Mouse (Mus musculus) erythroblast, embryonic 14.5 days (primary cell): Measurements from ENCODE around the gene Rbfox2. TPM values are rescaled to one million over a fixed set of nuclear protein-coding genes. Genes with fewer than 3 reads are reported as not detected.

Experiments used
- H3K27me3 ChIP-seq: 2 replicates; pipeline ENCODE4 v1.6.1; 2012; ENCODE audit warnings: inconsistent platforms; ENCODE audit not compliant: control insufficient read depth
- H3K36me3 ChIP-seq: 2 replicates; pipeline ENCODE4 v1.6.1; 2012; ENCODE audit warnings: mild to moderate bottlenecking, inconsistent platforms; ENCODE audit not compliant: control insufficient read depth
- H3K4me1 ChIP-seq: 2 replicates; pipeline ENCODE4 v1.6.1; 2012; ENCODE audit warnings: inconsistent platforms; ENCODE audit not compliant: control insufficient read depth
- H3K4me3 ChIP-seq: replicated peaks from 2 replicates; pipeline ENCODE3; 2012; ENCODE audit warnings: moderate library complexity, mild to moderate bottlenecking, inconsistent platforms
- H3K9me3 ChIP-seq: 2 replicates; pipeline ENCODE4 v1.6.1; 2012; ENCODE audit warnings: low read length, inconsistent platforms, mixed read lengths; ENCODE audit not compliant: control insufficient read depth
- GATA1 ChIP-seq: IDR thresholded peaks from 2 replicates; pipeline ENCODE4 v1.6.1; 2012; ENCODE audit warnings: low read length, inconsistent platforms, mixed read lengths
- TAL1 ChIP-seq: IDR thresholded peaks from 3 replicates; pipeline ENCODE4 v1.6.1; 2012; ENCODE audit warnings: low read length, inconsistent platforms, mixed read lengths
- polyA plus RNA-seq: library from polyadenylated mRNA; stranded (reverse); fragments of >175 nt; gene quantifications from 2 replicates; pipeline ENCODE4 v1.2.3, GENCODE M21; 2012

Gene Rbfox2
- polyA plus RNA-seq, 1 experiment = not detected

- Histone ChIP-seq H3K9me3 (no peaks in the 10 kb centered on the region), H3K36me3 (no peaks in the 10 kb centered on the region; the same call in 1 of the 2 replicates), H3K27me3 (peaks cover 2% of the 10 kb centered on the region; the same call in 1 of the 2 replicates), H3K4me1 (peaks cover 26% of the 10 kb centered on the region), H3K4me3 (no peak overlapping the region)
- TF ChIP-seq GATA1 (no peak), TAL1 (no peak)
Measured at GRCm38 (mm10) chr15:77058566-77058965, 248.2 kb downstream of the Rbfox2 start.

- H3K36me3 ChIP-seq = no peaks in the 10 kb centered on the region; the same call in 1 of the 2 replicates
- peaks cover 2% of the 10 kb centered on the region; the same call in 1 of the 2 replicates for H3K27me3 ChIP-seq
- peaks cover 44% of the 10 kb centered on the region for H3K4me1 ChIP-seq
- no peak overlapping the region for H3K4me3 ChIP-seq
- H3K9me3 ChIP-seq = no peaks in the 10 kb centered on the region
- TF ChIP-seq GATA1 (no peak), TAL1 (no peak)
Measured at GRCm38 (mm10) chr15:77056791-77057051, 250.1 kb downstream of the Rbfox2 start.

- Histone ChIP-seq H3K4me1 (peaks cover 48% of the 10 kb centered on the region), H3K27me3 (peaks cover 2% of the 10 kb centered on the region; the same call in 1 of the 2 replicates), H3K4me3 (no peak overlapping the region), H3K9me3 (no peaks in the 10 kb centered on the region), H3K36me3 (no peaks in the 10 kb centered on the region; the same call in 1 of the 2 replicates)
- TF ChIP-seq GATA1 = no peak
- TF ChIP-seq TAL1 = no peak
Measured at GRCm38 (mm10) chr15:77056001-77056790, 250.6 kb downstream of the Rbfox2 start.

- H3K9me3 ChIP-seq = no peaks in the 10 kb centered on the region
- no peaks in the 10 kb centered on the region; the same call in 1 of the 2 replicates for H3K36me3 ChIP-seq
- TF ChIP-seq GATA1 (no peak), TAL1 (no peak)
- H3K4me3 ChIP-seq = no peak overlapping the region
- H3K4me1 ChIP-seq = peaks cover 48% of the 10 kb centered on the region
- H3K27me3 ChIP-seq = peaks cover 8% of the 10 kb centered on the region; the same call in 1 of the 2 replicates
Measured at GRCm38 (mm10) chr15:77054611-77055175, 252.1 kb downstream of the Rbfox2 start.

- TF ChIP-seq GATA1 = no peak
- TF ChIP-seq TAL1 = no peak
- H3K9me3 ChIP-seq = no peaks in the 10 kb centered on the region
- H3K27me3 ChIP-seq = peaks cover 14% of the 10 kb centered on the region
- no peak overlapping the region for H3K4me3 ChIP-seq
- peaks cover 48% of the 10 kb centered on the region for H3K4me1 ChIP-seq
- H3K36me3 ChIP-seq = no peaks in the 10 kb centered on the region; the same call in 1 of the 2 replicates
Measured at GRCm38 (mm10) chr15:77053021-77053420, 253.8 kb downstream of the Rbfox2 start.

- H3K4me1 ChIP-seq = peaks cover 48% of the 10 kb centered on the region
- TF ChIP-seq TAL1 (no peak), GATA1 (no peak)
- no peaks in the 10 kb centered on the region; the same call in 1 of the 2 replicates for H3K36me3 ChIP-seq
- no peak overlapping the region for H3K4me3 ChIP-seq
- H3K27me3 ChIP-seq = peaks cover 14% of the 10 kb centered on the region
- H3K9me3 ChIP-seq = no peaks in the 10 kb centered on the region
Measured at GRCm38 (mm10) chr15:77052176-77052575, 254.6 kb downstream of the Rbfox2 start.

- no peak within 1 kb of the TSS for H3K4me3 ChIP-seq
- H3K4me1 ChIP-seq = peaks cover 41% of the 10 kb centered on the region
- no peaks in the 10 kb centered on the region for H3K9me3 ChIP-seq
- TF ChIP-seq TAL1 (no peak), GATA1 (no peak)
- H3K36me3 ChIP-seq = no peaks in the 10 kb centered on the region; the same call in 1 of the 2 replicates
- peaks cover 14% of the 10 kb centered on the region for H3K27me3 ChIP-seq
Measured at GRCm38 (mm10) chr15:77050570-77050969, 256.2 kb downstream of the Rbfox2 start, which contains the start of gene Mb. Gene Mb (minus strand): TSS chr15:77050670.

- H3K4me3 ChIP-seq = no peak overlapping the region
- H3K27me3 ChIP-seq = peaks cover 15% of the 10 kb centered on the region
- H3K36me3 ChIP-seq = no peaks in the 10 kb centered on the region
- H3K4me1 ChIP-seq = no peaks in the 10 kb centered on the region
- no peak for TF ChIP-seq GATA1
- TF ChIP-seq TAL1 = no peak
- no peaks in the 10 kb centered on the region for H3K9me3 ChIP-seq
Measured at GRCm38 (mm10) chr15:77045609-77046008, 261.2 kb downstream of the Rbfox2 start.

GRCm38 (mm10) chr15:77044597-77045320 is 262.0 kb downstream of the Rbfox2 start, which contains the start of gene Apol6:
Gene Apol6 (plus strand): TSS chr15:77044729.
- Histone ChIP-seq H3K36me3 (no peaks in the 10 kb centered on the region), H3K27me3 (peaks cover 10% of the 10 kb centered on the region), H3K4me3 (no peak within 1 kb of the TSS), H3K4me1 (no peaks in the 10 kb centered on the region), H3K9me3 (no peaks in the 10 kb centered on the region)
- no peak for TF ChIP-seq TAL1
- no peak for TF ChIP-seq GATA1
